Mouse (Mus musculus) kidney, adult 2 months (tissue): ENCODE data around the gene Cyp39a1.

Experiments
- CTCF ChIP-seq: fragments of 200-500 bp; conservative IDR thresholded peaks from 2 replicates; pipeline ENCODE4 v1.5.1; 2011; ENCODE audit warnings: low read depth, mild to moderate bottlenecking, control low read depth, low read length, moderate library complexity, mixed read lengths; ENCODE audit not compliant: insufficient read depth, insufficient read length
- POLR2A ChIP-seq: fragments of 200-500 bp; IDR thresholded peaks from one replicate; pipeline ENCODE4 v1.6.1; 2011; ENCODE audit warnings: low read depth, low read length, control low read depth

- TF ChIP-seq CTCF (no peak), POLR2A (no peak)
Measured at GRCm38 (mm10) chr17:43643191-43643590, 24.0 kb upstream of the Cyp39a1 start.
